Mouse (Mus musculus): ENCODE results near the gene Rnf34. TPM values are rescaled to one million over a fixed set of nuclear protein-coding genes. Genes with fewer than 3 reads are reported as not detected.
A peak's percentile ranks its signal among the peaks of the same experiment; 100 is the strongest.

Rnf34 gene
- total RNA-seq, 2 experiments from 2014 or later = 50.4 to 53.8 TPM

- no peak for DNase-seq (ENCODE audit: low spot score in 2 of 2)
- intact Hi-C loops (cut with DNase I) = no loop called here
Measured at GRCm38 (mm10) chr5:122894821-122895220, 45.0 kb downstream of the Rnf34 start.

GRCm38 (mm10) chr5:122898153-122898552 is 48.3 kb downstream of the Rnf34 start:
- intact Hi-C loops (cut with DNase I) = no loop called here
- no peak for DNase-seq (ENCODE audit: low spot score in 2 of 2)

GRCm38 (mm10) chr5:122898963-122899776 is 49.3 kb downstream of the Rnf34 start:
- DNase-seq (ENCODE audit: low spot score in 2 of 2) = no peak
- intact Hi-C loops (cut with DNase I) = no loop called here

- intact Hi-C loops (cut with DNase I) = no loop called here
- DNase-seq (ENCODE audit: low spot score in 2 of 2) = peak; percentile 70 to 87
Measured at GRCm38 (mm10) chr5:122899777-122900557, 50.1 kb downstream of the Rnf34 start.

GRCm38 (mm10) chr5:122900558-122901171 is 50.8 kb downstream of the Rnf34 start:
- intact Hi-C loops (cut with DNase I) = no loop called here
- DNase-seq (ENCODE audit: low spot score in 2 of 2) = no peak

- intact Hi-C loops (cut with DNase I) = no loop called here
Measured at GRCm38 (mm10) chr5:122901179-122901578, 51.3 kb downstream of the Rnf34 start.

GRCm38 (mm10) chr5:122901666-122902065 is 51.8 kb downstream of the Rnf34 start:
- intact Hi-C loops (cut with DNase I) = no loop called here
- no peak for DNase-seq (ENCODE audit: low spot score in 2 of 2)

More at GRCm38 (mm10) chr5:122901179-122901578, 51.3 kb downstream of the Rnf34 start:
- DNase-seq (ENCODE audit: low spot score in 2 of 2) = no peak

- DNase-seq (ENCODE audit: low spot score in 2 of 2) = no peak
- intact Hi-C loops (cut with DNase I) = no loop called here
Measured at GRCm38 (mm10) chr5:122902228-122902627, 52.4 kb downstream of the Rnf34 start.

GRCm38 (mm10) chr5:122903165-122903564 is 53.3 kb downstream of the Rnf34 start:
- no peak for DNase-seq (ENCODE audit: low spot score in 2 of 2)
- intact Hi-C loops (cut with DNase I) = no loop called here

- intact Hi-C loops (cut with DNase I) = no loop called here
- DNase-seq (ENCODE audit: low spot score in 2 of 2) = no peak
Measured at GRCm38 (mm10) chr5:122907182-122907581, 57.3 kb downstream of the Rnf34 start.

- DNase-seq (ENCODE audit: low spot score in 2 of 2) = no peak
- intact Hi-C loops (cut with DNase I) = no loop called here
Measured at GRCm38 (mm10) chr5:122908001-122908400, 58.2 kb downstream of the Rnf34 start.

- intact Hi-C loops (cut with DNase I) = no loop called here
- DNase-seq (ENCODE audit: low spot score in 2 of 2) = no peak
Measured at GRCm38 (mm10) chr5:122909481-122909880, 59.6 kb downstream of the Rnf34 start.

GRCm38 (mm10) chr5:122912863-122913262 is 63.0 kb downstream of the Rnf34 start:
- no peak for DNase-seq (ENCODE audit: low spot score in 2 of 2)
- intact Hi-C loops (cut with DNase I) = no loop called here

GRCm38 (mm10) chr5:122916147-122916546 is 66.3 kb downstream of the Rnf34 start:
- no peak for DNase-seq (ENCODE audit: low spot score in 2 of 2)
- intact Hi-C loops (cut with DNase I) = no loop called here

- intact Hi-C loops (cut with DNase I) = no loop called here
- DNase-seq (ENCODE audit: low spot score in 2 of 2) = no peak
Measured at GRCm38 (mm10) chr5:122917982-122918711, 68.3 kb downstream of the Rnf34 start.

GRCm38 (mm10) chr5:122920557-122920956 is 70.7 kb downstream of the Rnf34 start:
- intact Hi-C loops (cut with DNase I) = no loop called here
- no peak for DNase-seq (ENCODE audit: low spot score in 2 of 2)
